Mouse (Mus musculus): ENCODE measurements around the gene Etnk1.

DNA sequence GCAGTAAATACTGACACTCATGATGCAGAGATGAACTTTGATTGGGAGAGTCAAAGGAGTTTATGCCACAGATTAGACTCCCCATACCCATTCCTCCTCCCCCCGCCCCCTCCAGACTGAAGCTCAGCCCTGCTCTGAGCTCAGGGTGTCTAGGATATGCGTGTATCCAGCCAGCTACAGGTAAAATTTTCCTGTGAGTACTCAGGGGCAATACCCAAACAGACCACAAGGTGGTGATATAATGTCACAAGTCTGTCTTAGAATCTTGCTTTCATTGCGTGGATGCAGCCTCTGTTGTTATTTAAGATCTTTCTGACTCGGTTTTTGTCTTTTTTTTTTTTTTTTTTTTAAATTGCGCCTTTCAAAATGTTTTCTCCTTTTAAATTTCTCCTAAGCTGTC lies 52.3 kb downstream of the Etnk1 start:
- TF ChIP-seq POLR2A (IDR thresholded peaks at IDR 0.05; ENCODE audit: insufficient read length, low read depth) = no peak
- no peak for TF ChIP-seq USF1 (IDR thresholded peaks at IDR 0.05; ENCODE audit: low read depth)
- TF ChIP-seq MAX (IDR thresholded peaks at IDR 0.05; ENCODE audit: low read depth) = no peak
- no peak for TF ChIP-seq SRF (IDR thresholded peaks at IDR 0.05; ENCODE audit: control insufficient read depth, insufficient read length, low read depth)
- TF ChIP-seq E2F4 (IDR thresholded peaks at IDR 0.05; ENCODE audit: insufficient read depth) = no peak
- no peak for TF ChIP-seq POLR2AphosphoS2 (IDR thresholded peaks at IDR 0.05; ENCODE audit: insufficient read length, low read depth)
- TF ChIP-seq MYOG (IDR thresholded peaks at IDR 0.05; ENCODE audit: control insufficient read depth in 1 of 3, insufficient read depth in 1 of 3, insufficient read length in 2 of 3, low read depth in 2 of 3) = no peak
- no peak for TF ChIP-seq CEBPB (IDR thresholded peaks at IDR 0.05; ENCODE audit: insufficient read depth, poor library complexity, severe bottlenecking)
- TF ChIP-seq TCF3 (IDR thresholded peaks at IDR 0.05; ENCODE audit: insufficient read length, low read depth) = no peak
- TF ChIP-seq MYOD1 (IDR thresholded peaks at IDR 0.05; ENCODE audit: control insufficient read depth in 1 of 3, insufficient read length in 2 of 3, low read depth in 2 of 3) = no peak
